Mouse (Mus musculus) right cerebral cortex, adult 18-20 months (tissue): ENCODE results near the gene Slc16a6.
"Not testable (repeated sequence)": the region's sequence is repeated elsewhere in the genome, so short reads cannot be mapped to it uniquely, and the experiment has no call there.

Source experiments
- DNase-seq: peaks from one replicate; pipeline ENCODE4 v3.0.0; 2022; ENCODE audit warnings: mixed read lengths

Gene Slc16a6

DNA sequence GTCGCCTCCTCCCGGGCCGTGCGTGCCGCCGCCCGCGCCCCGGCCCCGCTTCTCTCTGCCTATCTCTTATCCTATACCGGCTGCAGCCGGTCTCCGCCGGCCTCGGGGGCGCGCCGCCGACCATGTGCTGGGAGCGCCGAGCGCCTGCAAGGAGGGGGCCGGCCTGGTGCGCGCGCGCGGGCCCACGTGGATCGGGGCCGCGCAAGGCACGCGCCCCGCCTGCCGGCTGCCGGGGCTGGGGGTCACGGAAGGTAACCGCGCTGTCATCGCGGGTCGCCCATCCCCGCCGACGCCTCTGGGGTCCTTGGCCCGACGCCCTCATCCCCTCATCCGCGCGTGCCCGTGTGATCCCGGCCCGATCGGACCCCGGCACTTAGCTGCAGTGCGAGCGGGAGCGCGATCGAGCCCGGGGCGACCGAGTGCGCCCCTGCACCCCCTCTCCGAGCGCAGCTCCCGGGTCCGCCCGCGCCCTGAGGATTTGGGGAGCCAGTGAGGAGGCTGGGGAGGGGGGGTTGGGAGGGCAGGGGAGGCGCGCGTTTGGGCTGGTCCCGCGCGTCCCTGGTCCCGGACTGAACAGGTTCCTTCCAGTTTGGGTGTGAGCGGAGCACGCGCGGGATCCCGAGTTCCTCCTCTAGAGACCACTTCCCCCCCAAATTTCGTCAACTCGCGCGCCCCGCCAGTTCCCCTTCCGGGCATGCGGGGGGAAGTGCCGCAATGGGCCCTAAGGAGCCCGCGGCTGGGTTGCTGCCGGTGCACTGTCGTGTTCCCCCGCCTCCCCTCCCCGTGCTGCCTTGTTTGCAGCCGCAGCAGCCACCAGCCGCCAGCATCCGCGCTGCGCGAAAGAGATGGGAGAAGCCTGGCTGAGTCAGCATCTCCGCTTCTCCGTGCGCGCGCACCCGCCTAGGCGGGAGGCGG is at the start of gene Slc16a6, which contains the start of gene Arsg:
TSS of gene Slc16a6 (minus strand) at position 428 of the 915 bp plus-strand sequence.
TSS of gene Arsg (plus strand) at position 204 of the 915 bp plus-strand sequence.
- peak; percentile 91 for DNase-seq

DNA sequence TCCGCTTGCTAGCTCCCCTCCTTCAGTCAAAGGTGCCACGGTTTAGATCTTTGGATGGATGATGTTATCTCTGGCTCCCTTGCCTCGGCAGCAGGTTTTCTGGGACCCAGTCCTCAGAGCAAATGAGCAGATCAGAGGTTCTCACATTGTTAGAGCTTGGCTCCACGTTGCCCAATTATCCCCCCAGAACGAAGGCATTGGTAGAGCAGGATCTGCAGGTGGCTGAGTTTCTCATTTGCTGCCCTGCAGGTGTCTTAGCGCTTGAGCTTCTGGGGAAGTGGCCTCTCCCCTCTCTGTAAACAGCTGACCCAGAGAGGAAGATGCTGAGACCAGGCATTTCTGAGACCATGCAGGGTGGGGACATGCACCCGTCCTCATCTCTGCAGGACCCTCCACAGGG is 47.6 kb upstream of the Slc16a6 start:
- no peak for DNase-seq

DNA sequence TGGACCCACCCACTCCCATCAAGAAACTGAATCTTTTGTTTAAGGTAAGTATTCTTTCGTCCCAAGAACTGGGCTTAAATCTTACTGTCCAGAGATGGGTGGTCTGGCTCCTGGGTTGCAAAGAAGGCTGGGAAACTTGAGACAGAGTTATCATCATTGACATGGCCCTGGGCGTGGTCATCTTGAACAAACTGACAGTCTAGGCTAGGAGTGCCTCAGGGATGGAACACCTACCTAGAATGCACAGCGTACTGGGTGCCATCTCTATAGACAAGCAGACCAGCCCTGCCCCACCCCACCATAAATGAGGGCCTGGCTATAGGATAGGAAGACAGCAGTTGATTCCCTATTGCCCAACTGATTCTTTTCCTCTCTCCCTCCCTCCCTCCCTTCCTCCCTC is 44.4 kb upstream of the Slc16a6 start:
- DNase-seq: no peak

DNA sequence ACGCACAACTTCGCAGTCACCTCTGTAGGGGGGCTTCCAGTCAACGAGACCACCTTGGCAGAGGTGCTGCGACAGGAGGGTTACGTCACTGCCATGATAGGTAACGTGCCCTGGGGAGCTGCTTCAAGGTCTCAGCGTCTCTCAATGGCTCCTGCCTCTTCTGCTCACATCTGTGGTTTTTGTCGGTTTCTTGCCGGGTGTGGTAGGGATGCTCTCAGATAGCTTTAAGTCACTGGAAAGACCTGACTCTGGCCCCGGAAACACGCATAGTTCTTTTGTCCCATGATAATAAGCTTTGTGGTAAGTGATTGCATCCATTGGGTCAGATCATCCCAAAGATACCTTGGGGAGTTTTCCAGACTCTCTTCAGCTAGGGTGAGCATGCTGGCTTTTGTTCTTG is 43.9 kb upstream of the Slc16a6 start:
- no peak for DNase-seq

DNA sequence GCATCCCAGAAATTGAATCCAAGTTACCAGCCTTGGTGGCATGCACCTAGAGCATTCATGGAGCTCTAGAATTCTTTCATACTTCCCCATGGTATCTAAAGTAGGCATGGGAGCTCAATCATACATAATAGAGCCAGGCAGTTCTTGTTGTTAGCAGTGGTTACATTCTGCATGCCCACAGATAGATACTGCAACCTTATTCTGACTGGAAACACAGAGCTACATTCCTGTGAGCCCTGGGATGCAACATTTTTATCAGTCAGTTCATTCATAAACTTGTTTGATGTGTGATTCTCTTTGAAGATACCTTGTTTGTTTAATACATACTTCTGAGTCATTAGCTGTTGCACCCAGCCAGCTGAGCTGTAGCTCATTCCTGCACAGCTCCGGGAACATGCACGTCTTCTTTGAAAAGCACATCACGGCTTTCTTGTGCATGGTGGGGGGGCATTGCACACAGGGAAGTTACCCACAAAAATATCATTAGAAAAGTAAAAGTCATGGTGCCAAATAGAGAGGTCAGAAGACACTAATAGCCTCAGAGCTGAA is 40.7 kb upstream of the Slc16a6 start:
- no peak for DNase-seq

DNA sequence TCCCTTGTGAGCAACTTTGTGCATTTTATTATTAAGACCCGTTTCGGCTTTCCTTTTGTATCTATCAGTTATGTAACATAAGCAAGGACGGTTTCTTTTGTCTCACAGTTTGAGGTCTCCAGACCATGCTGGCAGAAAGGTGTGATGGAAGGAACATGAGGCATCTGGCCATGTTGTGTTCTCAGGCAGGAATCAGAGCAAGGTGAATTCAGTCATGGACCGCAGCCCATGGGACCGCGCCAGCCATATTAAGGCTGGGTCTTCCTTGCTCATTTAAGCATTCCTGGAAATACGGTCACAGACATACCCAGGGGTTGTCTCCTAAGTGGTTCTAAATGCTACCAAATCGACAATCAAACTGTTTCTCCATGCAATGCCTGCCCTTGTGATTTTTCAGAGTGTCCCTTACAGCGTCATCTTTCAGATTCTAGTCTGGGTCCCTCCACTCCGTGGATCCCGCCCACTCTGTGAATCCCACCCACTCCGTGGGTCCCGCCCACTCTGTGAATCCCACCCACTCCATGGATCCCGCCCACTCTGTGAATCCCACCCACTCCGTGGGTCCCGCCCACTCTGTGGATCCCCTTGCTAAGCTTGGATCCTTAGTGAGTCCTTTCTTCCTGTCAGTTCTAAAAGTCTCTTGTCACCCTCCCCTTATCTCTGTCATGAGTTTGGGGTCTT is 39.7 kb upstream of the Slc16a6 start:
- no peak for DNase-seq

DNA sequence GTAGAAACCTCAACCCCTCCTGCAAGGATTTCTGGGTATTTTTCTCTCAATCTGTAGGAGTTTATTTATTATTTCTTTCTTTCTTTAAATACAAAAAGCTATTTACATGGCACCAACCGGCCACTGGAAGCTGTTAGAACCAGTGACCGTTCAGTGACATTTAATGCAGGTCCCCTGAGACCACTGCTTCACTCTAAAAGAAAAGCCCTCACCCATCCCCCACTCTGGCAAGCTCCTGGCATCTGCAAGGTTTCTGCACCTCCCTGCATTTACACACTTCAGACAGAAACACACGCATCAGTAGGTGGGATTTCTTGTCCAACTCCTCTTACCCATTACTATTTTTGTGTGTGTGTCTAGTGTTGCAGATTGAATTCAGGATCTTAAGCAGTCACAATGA is 33.7 kb upstream of the Slc16a6 start:
- no peak for DNase-seq

DNA sequence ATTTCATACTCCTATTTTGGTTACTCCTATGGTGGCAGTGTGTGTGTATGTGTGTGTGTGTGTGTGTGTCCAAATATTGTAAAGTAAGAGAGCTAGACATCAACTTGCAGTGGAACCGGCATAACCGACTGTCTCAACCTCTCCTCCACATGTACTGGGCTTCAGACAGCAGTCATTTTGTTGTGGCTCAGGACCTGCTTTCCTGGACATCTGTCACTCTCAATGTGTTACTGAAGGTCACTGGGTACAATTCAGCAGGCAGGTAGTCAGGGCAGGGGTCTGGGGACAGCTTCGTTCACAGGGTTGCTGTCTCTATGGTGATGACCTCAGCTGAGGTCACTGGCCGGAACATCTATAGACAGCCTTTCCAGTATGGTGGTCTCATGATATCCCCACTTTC is 32.4 kb upstream of the Slc16a6 start:
- DNase-seq: no peak

DNA sequence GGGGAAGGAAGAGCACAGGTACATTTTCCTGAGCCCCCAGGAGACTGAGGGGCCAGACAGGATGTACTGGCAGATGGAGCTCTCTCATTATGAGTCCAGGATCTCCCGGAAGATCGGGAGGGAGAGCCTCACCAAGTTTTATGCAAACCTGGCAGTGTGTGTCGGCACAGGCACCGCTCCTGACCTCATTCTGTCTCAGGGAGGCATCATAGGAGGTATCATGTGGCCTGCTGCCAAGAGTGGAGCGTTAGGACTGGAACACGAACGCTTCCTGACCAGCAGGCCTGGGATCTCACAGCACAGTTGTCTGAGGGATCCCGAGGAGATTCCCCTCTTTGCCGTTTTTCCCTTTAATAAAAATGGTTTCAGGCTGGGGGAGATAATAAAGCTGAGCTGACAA is 31.6 kb upstream of the Slc16a6 start:
- peak; percentile 36 for DNase-seq

DNA sequence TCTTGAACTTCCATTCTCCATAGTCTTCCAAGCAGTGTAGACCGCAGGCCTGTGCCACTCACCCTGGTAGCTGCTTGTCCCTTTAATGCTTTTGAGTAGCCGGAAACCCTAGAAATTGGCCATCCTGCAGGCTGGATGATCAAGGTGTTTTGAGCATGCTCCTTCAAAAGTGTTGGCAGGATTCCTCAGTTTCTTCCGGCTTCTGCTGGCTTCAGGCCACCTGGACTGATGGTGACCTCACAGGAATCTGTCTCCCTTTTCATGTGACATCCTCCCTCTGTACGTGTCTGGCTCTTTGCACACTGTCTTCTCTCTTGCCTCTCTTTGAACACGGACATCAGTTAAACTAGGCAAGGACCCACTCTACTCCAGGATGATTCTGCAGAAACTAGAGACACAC is 26.8 kb upstream of the Slc16a6 start:
- DNase-seq: no peak

DNA sequence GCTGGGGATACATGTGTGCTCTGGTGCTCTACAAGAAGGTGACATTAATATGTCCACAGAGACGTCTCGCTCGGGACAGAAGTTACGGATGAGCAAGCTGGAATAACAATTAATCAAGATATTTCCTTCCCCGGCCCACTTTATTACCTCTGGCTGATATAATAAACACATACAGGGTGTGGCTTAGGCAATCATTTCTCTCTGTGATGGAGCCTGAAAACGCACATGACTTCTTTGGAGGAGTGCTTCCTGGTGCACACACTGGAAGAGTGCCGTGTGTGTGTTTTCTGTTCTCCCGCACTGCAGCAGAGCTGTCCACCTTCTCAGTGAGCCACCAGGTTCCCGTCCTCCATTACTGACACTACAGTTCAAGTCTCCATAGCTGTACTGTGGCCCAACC is 24.6 kb upstream of the Slc16a6 start:
- DNase-seq: no peak

DNA sequence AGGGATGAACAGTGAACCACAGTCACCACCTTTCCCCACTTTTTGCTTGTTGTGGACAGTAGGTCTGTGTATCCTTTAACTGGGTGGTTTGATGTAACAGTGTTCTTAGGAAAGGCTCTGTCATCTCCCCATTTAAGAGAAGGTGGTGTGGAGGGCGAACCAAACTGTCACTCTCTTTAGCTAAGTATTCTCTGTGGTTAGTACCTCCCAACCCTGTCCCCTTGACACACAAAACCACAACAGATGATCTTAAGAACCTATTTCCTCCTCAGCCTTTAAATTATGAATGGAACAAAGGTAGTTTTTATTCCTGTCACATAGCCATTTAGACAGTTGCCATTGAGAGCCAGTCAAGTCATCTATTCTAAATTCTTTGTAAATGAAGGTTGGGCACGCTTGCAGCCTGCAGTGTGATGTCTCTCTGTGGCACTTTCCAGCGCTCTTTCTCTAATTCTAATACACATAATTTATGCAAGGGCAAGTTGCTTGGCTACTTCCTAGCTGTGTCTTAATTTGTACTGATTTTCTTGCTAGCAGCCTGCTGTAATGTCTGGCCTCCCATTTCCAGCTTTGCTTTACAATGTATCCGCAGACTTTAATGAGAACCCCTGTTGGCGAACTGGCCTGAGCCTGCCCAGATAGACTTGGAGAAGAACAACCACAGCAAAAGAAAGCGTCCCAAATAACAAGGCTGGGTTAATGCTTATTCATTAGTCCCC is 23.8 kb upstream of the Slc16a6 start:
- peak; percentile 28 for DNase-seq

DNA sequence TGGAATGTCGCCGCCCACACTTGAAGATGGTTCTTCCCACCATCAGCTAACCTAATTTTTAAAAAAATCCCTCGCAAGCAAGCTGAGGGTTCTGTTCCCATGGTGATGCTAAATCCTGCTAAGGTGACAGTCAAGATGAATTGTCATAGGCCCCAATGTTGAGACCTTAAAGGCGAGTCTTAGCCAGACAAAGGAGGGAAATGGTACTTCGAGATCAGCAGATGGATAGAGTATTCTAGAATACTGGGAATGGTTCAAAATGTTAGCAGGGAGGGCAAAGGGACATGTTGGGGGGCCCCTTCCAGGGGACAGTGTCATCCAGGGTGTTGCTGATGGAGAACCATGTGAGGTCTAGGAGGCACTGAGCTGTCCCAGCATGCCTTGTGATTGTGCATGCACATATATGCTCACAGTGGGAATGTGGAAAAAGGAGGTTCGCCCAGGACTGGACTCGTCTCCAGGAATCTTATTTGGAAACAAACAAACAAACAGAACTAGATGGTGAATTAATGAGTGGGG is 23.1 kb upstream of the Slc16a6 start:
- peak; percentile 17 for DNase-seq

DNA sequence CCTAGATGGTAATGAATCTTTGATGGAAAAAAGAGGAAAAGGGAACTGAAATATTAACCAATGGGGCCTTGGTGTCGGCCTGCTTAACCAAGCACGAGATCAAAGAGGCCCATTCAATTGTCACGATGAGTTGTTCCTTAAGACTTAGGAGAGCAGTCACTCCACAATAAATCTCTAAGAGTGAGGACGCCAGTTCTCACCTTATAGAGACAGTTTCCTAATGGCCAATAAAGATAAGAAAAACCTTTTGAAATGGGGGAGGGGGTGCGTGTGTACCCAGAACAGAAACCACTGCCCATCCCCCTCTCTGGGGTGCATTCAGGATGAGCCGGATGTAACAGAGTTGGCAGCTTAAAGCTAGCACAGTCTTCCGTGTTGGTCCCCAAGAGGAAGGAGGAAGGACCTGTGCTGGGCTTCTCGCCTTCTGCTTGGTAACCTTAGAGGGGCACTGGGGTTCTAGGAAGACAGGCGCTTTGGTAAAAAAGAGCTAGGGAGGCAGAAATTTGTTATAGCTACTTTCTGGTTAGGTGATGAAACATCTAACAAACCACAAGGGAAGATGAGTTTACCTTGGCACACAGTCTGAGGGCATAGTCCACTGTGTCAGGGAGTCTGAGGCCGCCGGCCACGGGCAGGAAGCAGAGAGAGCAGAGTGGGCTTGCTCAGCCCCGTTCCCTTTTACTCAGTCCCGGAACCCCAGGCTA is 22.5 kb upstream of the Slc16a6 start:
- no peak for DNase-seq

DNA sequence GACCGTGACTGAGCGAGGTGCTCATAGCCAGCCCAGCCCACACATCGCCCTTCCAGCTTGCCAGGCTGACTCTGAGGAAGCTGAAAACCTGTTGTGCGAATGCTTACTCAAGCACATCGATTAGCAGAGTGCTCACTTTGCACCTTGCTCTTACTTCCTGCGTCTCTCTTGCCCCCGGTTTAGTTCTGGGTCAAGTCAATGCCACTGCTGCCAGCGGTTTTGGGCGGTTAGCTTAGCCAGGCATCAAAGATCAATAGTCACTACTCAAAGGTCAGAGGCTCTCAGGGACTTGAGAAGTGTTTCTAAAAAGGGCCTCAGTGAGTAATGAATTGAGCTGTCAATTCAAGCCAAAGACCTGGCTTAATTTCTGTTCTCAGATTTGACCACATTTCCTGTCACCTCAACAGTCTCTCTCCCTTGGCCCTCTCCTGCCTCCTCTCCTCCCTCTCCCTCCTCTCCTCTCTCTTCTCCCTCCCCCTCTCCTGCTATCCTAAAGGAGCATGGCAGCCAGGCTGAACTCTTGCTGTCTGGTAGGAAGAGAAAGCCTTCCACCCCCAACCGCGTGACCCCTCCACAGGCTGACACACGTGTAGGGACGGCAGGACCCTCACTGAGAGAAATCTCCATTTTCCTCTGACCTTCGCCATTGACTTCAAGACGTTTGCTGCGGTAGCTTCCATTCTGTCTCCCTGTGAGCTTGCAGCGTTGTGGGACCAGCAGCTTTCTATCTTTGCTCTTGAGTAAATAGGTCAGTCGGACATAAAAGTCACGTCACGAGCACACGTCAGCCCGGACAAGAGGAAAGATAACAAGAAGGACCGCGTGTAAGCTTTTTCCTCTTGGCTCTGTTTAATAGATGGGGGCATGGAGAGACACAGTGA is 21.7 kb upstream of the Slc16a6 start:
- DNase-seq: no peak

DNA sequence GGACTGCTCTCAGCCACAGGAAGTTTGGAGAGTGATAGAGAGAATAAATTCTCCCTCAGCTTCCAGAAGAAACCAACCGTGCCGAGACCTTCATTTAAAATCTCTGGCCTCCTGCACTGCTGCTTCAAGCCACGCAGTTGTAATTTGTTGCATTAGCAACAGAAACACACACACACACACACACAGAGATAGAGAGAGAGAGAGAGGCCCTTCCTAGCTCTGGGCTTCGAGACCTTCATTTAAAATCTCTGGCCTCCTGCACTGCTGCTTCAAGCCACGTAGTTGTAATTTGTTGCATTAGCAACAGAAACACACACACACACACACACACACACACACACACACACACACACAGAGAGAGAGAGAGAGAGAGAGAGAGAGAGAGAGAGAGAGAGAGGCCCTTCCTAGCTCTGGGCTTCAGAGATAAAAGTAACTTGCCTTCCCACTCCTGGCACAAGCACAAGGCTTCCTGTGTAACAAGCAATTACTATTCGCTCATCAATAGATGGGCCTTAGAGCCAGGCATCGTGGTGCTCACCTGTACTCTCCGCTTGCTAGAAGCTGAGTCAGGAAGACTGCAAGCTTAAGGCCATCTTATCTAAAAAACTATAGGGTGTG is 19.6 kb upstream of the Slc16a6 start:
- DNase-seq: not testable (repeated sequence)

DNA sequence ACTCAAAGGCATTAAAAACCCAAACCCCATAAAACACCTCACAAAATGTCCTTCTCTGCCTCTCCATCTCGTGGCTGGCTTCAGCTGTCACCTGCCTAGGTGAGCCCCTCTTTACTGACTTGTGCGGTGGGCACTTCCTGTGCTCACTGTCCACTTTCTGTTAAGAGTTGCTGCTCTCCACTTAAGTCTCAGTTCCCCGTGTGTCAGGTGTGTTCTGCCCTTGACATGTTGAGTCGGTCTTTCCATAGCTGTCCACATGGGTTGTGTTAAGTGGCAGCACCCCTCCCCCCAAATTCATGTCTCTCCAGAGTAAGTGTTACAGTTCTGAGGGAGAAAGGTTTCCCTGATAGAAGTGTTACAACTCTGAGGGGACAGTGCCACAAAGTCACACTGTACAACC is 18.4 kb upstream of the Slc16a6 start:
- no peak for DNase-seq

DNA sequence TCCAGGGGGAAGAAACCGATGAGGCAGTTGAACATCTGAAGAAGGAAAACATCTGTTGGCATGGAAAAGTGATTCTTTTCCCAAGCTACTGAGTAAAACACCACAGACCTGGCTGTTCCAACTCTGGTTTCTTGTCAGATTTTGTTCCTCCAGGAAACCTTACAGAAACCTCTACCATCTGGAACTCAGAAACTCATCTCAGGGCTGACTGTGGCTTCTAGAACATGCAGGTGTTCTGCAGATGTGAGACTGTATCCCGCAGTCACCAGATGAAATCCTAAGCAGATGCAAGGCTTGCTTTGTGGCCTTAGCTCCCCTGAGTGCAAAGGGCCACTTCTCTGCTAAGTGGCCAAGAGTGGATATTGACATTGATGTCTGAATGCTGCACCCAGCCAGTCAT is 16.4 kb upstream of the Slc16a6 start:
- DNase-seq: no peak

DNA sequence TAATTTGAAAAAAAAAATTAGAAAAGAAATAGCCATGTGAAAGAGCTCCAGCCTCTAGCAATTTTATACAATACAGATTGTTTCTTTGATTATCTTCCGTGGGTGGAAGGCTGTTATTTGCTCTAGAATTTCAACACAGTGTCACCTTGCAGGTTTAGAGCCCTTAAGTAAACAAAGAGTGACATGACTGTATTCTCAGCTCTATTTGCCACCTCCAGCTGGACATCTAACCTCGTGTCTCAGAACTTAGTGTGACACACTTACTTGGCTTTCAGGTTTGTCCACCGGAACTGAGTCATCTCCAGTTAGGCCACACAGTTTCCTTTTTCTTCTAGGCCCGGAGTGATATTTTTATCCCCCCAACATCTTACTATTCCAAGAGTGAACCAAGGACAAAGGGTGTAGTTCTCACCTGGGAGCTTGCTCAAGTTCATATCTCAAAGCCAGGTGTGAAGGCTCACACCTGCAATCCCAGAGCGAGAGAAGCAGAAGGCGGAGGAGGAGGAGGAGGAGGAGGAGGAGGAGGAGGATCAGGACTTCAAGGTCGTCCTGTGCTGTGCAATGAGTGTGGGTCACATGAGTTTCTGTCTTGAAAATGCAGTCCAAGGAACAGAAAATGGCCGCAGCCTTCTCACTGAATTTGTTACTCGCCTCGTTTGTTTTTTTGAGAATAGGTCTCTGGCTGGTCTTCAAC is 14.7 kb upstream of the Slc16a6 start:
- DNase-seq: no peak

DNA sequence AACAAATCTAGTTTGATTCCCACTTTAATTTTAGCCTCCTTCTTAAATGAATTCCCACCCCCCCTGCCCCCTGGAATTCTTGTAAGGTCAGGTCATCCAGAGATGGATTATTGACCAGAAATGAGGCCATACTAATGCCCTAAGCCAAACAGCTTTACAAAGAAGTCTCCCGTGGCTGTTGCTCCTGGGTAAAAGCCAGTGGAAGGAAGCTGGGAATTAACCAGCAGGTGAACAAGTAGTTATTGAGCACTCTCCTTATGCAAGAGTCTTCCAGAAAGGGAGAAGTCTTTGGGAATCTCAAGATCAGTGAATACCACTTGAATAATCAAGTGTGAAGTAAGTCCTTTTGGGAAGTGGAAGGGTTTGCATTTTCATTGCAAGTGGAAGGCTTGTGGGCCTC is 13.7 kb upstream of the Slc16a6 start:
- DNase-seq: no peak
